Mouse (Mus musculus) stomach, embryonic 15.5 days (tissue): Measurements from ENCODE around the gene Olfr68. TPM values are rescaled to one million over a fixed set of nuclear protein-coding genes. Genes with fewer than 3 reads are reported as not detected.
A peak's percentile ranks its signal among the peaks of the same experiment; 100 is the strongest.
"Not testable (repeated sequence)": the region's sequence is repeated elsewhere in the genome, so short reads cannot be mapped to it uniquely, and the experiment has no call there.

Experiments used
- ATAC-seq: fragments of 200-750 bp; cut with Nextera tagmentation; 2 replicates; pipeline ENCODE4 v1.8.0; 2017; ENCODE audit warnings: low read depth, moderate number of reproducible peaks, moderate TSS enrichment; ENCODE audit not compliant: insufficient read depth, low FRiP score
- H3K27ac ChIP-seq: fragments of 300-500 bp; sonication (generic); 2 replicates; pipeline ENCODE4 v1.5.1; 2015; ENCODE audit warnings: mild to moderate bottlenecking, inconsistent platforms
- H3K27me3 ChIP-seq: fragments of 300-500 bp; sonication (generic); replicated peaks from 2 replicates; pipeline ENCODE4 v1.6.1; 2015; ENCODE audit warnings: inconsistent platforms
- H3K36me3 ChIP-seq: fragments of 300-500 bp; sonication (generic); 2 replicates; pipeline ENCODE4 v1.6.1; 2015; ENCODE audit warnings: inconsistent platforms
- H3K4me1 ChIP-seq: fragments of 300-500 bp; sonication (generic); 2 replicates; pipeline ENCODE4 v1.6.1; 2015; ENCODE audit warnings: inconsistent platforms
- H3K4me2 ChIP-seq: fragments of 300-500 bp; sonication (generic); 2 replicates; pipeline ENCODE4 v1.6.1; 2015; ENCODE audit warnings: mild to moderate bottlenecking, inconsistent platforms
- H3K4me3 ChIP-seq: fragments of 300-500 bp; sonication (generic); replicated peaks from 2 replicates; pipeline ENCODE4 v1.5.1; 2015; ENCODE audit warnings: inconsistent platforms
- H3K9ac ChIP-seq: fragments of 300-500 bp; sonication (generic); 2 replicates; pipeline ENCODE4 v1.6.1; 2015; ENCODE audit warnings: inconsistent platforms
- H3K9me3 ChIP-seq: fragments of 300-500 bp; sonication (generic); 2 replicates; pipeline ENCODE4 v1.6.1; 2016; ENCODE audit warnings: inconsistent platforms
- WGBS: fragments of 180-500 bp; shearing (Covaris S2); methylation state at CpG from one replicate; pipeline ENCODE4 v1.1.7; 2015; 5-methylcytosine and 5-hydroxymethylcytosine counted together
- polyA plus RNA-seq: library from polyadenylated mRNA; unstranded; fragments of >200 nt; fragmentation: Nextera tagmentation; extraction: Ambion mirVana; gene quantifications from 2 replicates; pipeline ENCODE4 v1.2.1, GENCODE M21; 2015

Gene Olfr68
- not detected in 2 replicates for polyA plus RNA-seq

DNA sequence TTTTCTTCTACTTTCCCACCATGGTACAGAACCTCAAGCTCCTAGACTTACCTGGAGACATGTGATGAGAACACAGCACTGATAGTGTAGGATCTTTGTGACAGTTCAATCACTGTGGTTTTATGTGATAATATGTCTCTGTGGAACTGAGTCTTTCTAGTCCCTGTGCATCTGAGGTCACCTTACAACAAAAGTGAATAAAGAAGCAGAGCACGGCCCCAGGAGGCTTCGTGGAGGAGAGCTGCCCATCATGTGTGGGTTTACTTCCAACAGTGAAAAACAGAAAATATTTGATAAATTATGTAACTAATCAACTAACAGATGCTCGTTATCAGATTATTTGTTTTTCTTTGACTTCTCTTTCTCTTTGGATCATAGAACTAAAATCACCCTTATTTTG lies at the start of gene Olfr68:
Gene Olfr68 (minus strand): TSS at position 101 of the 400 bp plus-strand sequence.
- H3K27ac ChIP-seq = no peak within 1 kb of the TSS
- H3K4me1 ChIP-seq = no peaks in the 10 kb centered on the region
- whole genome bisulfite sequencing = 75% methylated on average over 3 of the region's 3 CpGs
- no peaks in the 10 kb centered on the region for H3K27me3 ChIP-seq
- H3K4me3 ChIP-seq = no peak within 1 kb of the TSS
- no peak for ATAC-seq
- no peak within 1 kb of the TSS for H3K4me2 ChIP-seq
- no peaks in the 10 kb centered on the region for H3K9me3 ChIP-seq
- no peaks in the 10 kb centered on the region for H3K36me3 ChIP-seq
- H3K9ac ChIP-seq = no peak within 1 kb of the TSS

GRCm38 (mm10) chr7:103827808-103828207 lies 48.3 kb upstream of the Olfr68 start, which contains the start of gene Hbb-bs:
Gene Hbb-bs, minus strand, starts transcription at chr7:103828096.
- WGBS = 89% methylated on average over 4 of the region's 4 CpGs
- H3K36me3 ChIP-seq = no peaks in the 10 kb centered on the region
- no peak within 1 kb of the TSS for H3K4me2 ChIP-seq
- H3K9ac ChIP-seq = no peak within 1 kb of the TSS
- no peaks in the 10 kb centered on the region for H3K27me3 ChIP-seq
- no peak within 1 kb of the TSS for H3K4me3 ChIP-seq
- no peaks in the 10 kb centered on the region for H3K4me1 ChIP-seq
- no peaks in the 10 kb centered on the region for H3K9me3 ChIP-seq
- H3K27ac ChIP-seq = no peak within 1 kb of the TSS
- peak; percentile 91 for ATAC-seq

GRCm38 (mm10) chr7:103827139-103827538 lies 47.6 kb upstream of the Olfr68 start:
- H3K4me3 ChIP-seq, H3K9me3 ChIP-seq, H3K9ac ChIP-seq, H3K27me3 ChIP-seq, H3K4me1 ChIP-seq, H3K36me3 ChIP-seq, H3K4me2 ChIP-seq, H3K27ac ChIP-seq: not testable (repeated sequence)
- WGBS = no CpG with 5 or more reads among the region's 2 CpGs
- 0 out of 2 replicates have a peak, but pooled peaks have one; percentile 0 for ATAC-seq

GRCm38 (mm10) chr7:103826255-103826887 lies 46.9 kb upstream of the Olfr68 start:
- H3K27ac ChIP-seq = no peak overlapping the region
- ATAC-seq = peak; percentile 69
- no peak overlapping the region for H3K4me3 ChIP-seq
- WGBS = 56% methylated on average over 3 of the region's 3 CpGs
- no peaks in the 10 kb centered on the region for H3K4me1 ChIP-seq
- no peaks in the 10 kb centered on the region for H3K27me3 ChIP-seq
- H3K9ac ChIP-seq = no peak overlapping the region
- H3K9me3 ChIP-seq = no peaks in the 10 kb centered on the region
- H3K4me2 ChIP-seq = no peak overlapping the region
- H3K36me3 ChIP-seq = no peaks in the 10 kb centered on the region

DNA sequence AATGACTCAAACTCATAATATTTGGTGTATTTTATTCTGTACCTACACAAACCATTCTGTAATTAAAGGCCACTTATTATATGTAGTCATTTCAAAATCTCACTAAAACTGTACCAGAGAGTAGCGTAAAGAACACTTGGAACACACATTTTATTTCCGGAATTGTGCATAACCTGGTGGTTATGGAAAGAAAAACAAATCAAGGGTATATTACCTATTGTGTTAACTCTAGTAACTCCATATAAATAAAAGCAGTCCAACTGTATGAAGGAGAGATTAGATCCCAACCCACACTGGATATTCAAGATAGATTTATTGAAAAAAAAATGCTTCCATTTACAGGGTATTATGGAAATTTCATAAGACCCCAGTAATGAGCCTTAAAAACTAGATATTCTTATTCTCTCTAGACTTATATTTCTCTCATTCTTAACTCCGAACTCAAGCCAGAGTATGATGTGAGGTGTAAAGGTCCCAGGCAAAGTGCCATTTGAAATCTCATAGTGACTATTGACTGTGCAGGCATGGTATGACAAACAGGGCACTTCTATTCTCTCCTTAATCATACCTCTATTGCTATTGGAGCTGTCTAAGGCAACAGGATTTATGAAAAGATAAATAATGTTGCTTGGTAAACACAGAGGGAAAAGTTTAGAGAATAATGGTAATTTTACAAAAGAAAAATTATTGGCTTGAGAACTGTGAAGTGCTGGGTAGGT lies 46.2 kb upstream of the Olfr68 start:
- ATAC-seq = peak; percentile 86
- no peak overlapping the region for H3K4me3 ChIP-seq
- H3K27me3 ChIP-seq = no peaks in the 10 kb centered on the region
- no peaks in the 10 kb centered on the region for H3K36me3 ChIP-seq
- H3K9ac ChIP-seq = no peak overlapping the region
- 91% methylated on average over 3 of the region's 3 CpGs for WGBS
- H3K4me1 ChIP-seq = no peaks in the 10 kb centered on the region
- no peak overlapping the region for H3K27ac ChIP-seq
- no peaks in the 10 kb centered on the region for H3K9me3 ChIP-seq
- no peak overlapping the region for H3K4me2 ChIP-seq

- Histone ChIP-seq H3K9me3 (no peaks in the 10 kb centered on the region), H3K4me1 (no peaks in the 10 kb centered on the region), H3K27ac (no peak overlapping the region), H3K4me2 (no peak overlapping the region), H3K36me3 (no peaks in the 10 kb centered on the region), H3K9ac (no peak overlapping the region), H3K4me3 (no peak overlapping the region), H3K27me3 (no peaks in the 10 kb centered on the region)
- WGBS = 82% methylated on average over 2 of the region's 2 CpGs
- ATAC-seq = no peak
Measured at GRCm38 (mm10) chr7:103824597-103824996, 45.1 kb upstream of the Olfr68 start.

DNA sequence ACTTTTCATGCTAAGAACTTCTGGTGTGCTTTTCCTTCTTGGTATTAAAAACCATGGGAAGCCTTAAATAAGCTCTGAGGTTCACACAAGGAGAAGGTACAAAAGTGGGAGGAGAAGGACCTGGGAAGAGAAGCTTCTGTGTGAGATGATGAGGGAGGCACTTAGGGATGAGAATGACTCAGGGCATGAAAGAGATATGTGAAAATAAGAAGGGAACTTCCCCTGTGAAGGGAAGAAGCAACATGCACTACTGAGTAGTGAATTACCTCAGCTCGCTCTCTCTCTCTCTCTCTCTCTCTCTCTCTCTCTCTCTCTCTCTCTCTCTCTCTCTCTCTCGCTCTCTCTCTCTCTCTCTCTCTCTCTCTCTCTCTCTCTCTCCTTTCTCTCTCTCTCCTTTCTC lies 35.6 kb upstream of the Olfr68 start:
- H3K9ac ChIP-seq, H3K27ac ChIP-seq, H3K4me2 ChIP-seq, H3K9me3 ChIP-seq, H3K4me1 ChIP-seq, H3K4me3 ChIP-seq, H3K36me3 ChIP-seq, ATAC-seq, H3K27me3 ChIP-seq: not testable (repeated sequence)
- whole genome bisulfite sequencing = 100% methylated on average over 1 of the region's 2 CpGs

DNA sequence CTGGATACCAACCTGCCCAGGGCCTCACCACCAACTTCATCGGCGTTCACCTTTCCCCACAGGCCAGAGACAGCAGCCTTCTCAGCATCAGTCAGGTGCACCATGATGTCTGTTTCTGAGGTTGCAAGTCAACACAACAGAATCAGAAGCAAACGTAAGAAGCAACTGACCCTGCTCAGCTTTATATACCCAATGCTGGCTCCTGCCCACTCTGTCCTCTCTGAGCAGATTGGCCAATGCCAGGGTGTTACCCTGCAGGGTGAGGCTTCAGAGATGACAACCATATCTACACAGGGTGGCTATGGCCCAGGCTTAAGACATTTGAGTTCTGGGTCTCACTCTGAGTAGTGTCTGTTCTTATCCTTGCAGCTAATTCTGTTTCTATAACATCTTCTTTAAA lies 34.3 kb upstream of the Olfr68 start, which contains the start of gene Hbb-bt:
Gene Hbb-bt (minus strand): TSS at position 231 of the 400 bp plus-strand sequence.
- H3K4me2 ChIP-seq = no peak within 1 kb of the TSS
- ATAC-seq = peak; percentile 93
- H3K36me3 ChIP-seq = no peaks in the 10 kb centered on the region
- H3K27ac ChIP-seq = no peak within 1 kb of the TSS
- no peak within 1 kb of the TSS for H3K4me3 ChIP-seq
- no peaks in the 10 kb centered on the region for H3K4me1 ChIP-seq
- H3K9me3 ChIP-seq = no peaks in the 10 kb centered on the region
- no peak within 1 kb of the TSS for H3K9ac ChIP-seq
- H3K27me3 ChIP-seq = no peaks in the 10 kb centered on the region
- WGBS = 71% methylated on average over 3 of the region's 3 CpGs

- H3K4me3 ChIP-seq, H3K4me1 ChIP-seq, H3K36me3 ChIP-seq, H3K4me2 ChIP-seq, H3K9me3 ChIP-seq, H3K27me3 ChIP-seq, H3K9ac ChIP-seq, H3K27ac ChIP-seq: not testable (repeated sequence)
- ATAC-seq = peak; percentile 19; the same call in 1 of the 2 replicates
- no CpG with 5 or more reads among the region's 3 CpGs for WGBS
Measured at GRCm38 (mm10) chr7:103813152-103813551, 33.7 kb upstream of the Olfr68 start.

- H3K9ac ChIP-seq = no peak overlapping the region
- no peaks in the 10 kb centered on the region for H3K27me3 ChIP-seq
- 30% methylated on average over 1 of the region's 1 CpGs for WGBS
- no peak overlapping the region for H3K4me3 ChIP-seq
- no peaks in the 10 kb centered on the region for H3K36me3 ChIP-seq
- H3K4me1 ChIP-seq = no peaks in the 10 kb centered on the region
- H3K4me2 ChIP-seq = no peak overlapping the region
- no peak for ATAC-seq
- H3K27ac ChIP-seq = no peak overlapping the region
- no peaks in the 10 kb centered on the region for H3K9me3 ChIP-seq
Measured at GRCm38 (mm10) chr7:103812174-103812573, 32.7 kb upstream of the Olfr68 start.

DNA sequence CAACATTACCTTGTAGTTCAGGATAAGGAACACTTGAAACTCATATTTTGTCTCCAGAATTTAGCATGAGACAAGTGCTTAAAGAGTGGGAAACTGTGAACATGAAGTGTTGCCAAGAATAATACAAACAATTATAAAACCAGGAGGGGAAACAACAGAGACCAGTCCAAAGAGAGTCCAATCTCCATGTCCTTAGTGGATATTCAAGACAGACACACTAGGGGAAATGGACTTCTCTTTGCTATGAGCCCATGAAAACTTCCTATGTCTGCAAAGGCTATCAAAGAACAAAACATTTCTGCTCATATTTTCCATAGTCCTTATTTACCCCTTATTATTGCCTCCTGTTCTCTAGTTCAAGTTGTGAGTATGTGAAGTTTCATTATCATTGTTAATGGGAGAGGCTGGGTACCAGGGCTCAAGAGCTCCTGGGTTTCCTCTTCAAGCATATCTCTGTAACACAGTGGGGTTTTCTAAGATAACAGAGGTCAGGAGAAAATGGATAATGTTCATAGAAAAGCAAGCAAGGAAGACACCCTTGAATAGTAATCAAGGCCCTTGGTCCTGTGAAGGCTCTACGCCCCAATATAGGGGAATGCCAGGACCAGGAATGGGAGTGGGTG lies 31.8 kb upstream of the Olfr68 start:
- H3K4me2 ChIP-seq = no peak overlapping the region
- H3K36me3 ChIP-seq = no peaks in the 10 kb centered on the region
- H3K9me3 ChIP-seq = no peaks in the 10 kb centered on the region
- H3K4me1 ChIP-seq = no peaks in the 10 kb centered on the region
- peak; percentile 41; the same call in 1 of the 2 replicates for ATAC-seq
- H3K4me3 ChIP-seq = no peak overlapping the region
- H3K9ac ChIP-seq = no peak overlapping the region
- H3K27ac ChIP-seq = no peak overlapping the region
- WGBS = 73% methylated on average over 1 of the region's 1 CpGs
- no peaks in the 10 kb centered on the region for H3K27me3 ChIP-seq

DNA sequence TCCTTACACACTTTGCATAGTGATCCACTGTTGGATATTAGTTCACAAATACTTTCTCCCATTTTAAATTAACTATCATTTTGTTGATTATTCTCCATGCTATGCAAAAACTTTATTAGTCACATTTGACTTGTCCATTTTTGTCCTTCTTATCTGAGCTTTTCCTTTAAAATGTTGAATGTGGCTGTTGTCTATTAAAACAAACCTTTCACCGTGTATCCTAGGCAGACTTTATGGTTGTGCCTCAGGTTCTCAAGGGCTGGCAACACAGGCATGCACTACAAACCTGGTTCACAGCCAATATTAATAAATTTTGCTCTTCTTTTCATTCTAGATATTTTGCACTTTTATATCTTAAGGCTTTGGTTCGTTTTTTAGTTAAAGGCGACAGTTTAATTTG lies 31.2 kb upstream of the Olfr68 start:
- Histone ChIP-seq H3K36me3 (no peaks in the 10 kb centered on the region), H3K27ac (no peak overlapping the region), H3K27me3 (no peaks in the 10 kb centered on the region), H3K4me1 (no peaks in the 10 kb centered on the region), H3K9me3 (no peaks in the 10 kb centered on the region), H3K9ac (no peak overlapping the region), H3K4me2 (no peak overlapping the region), H3K4me3 (no peak overlapping the region)
- WGBS = 72% methylated on average over 3 of the region's 3 CpGs
- ATAC-seq = no peak
